Mouse (Mus musculus) myocyte (in vitro differentiated cells): Measurements from ENCODE around the gene Adprhl2. TPM values are rescaled to one million over a fixed set of nuclear protein-coding genes. Genes with fewer than 3 reads are reported as not detected.

Experiments
- H3K27me3 ChIP-seq: one replicate; pipeline ENCODE4 v1.6.1; 2011; ENCODE audit not compliant: control insufficient read depth, insufficient read depth, insufficient read length
- H3K36me3 ChIP-seq: one replicate; pipeline ENCODE4 v1.6.1; 2011; ENCODE audit not compliant: control insufficient read depth, insufficient read depth
- H3K4me2 ChIP-seq: one replicate; pipeline ENCODE4 v1.6.1; 2011; ENCODE audit warnings: low read depth, control low read depth
- H3K4me3 ChIP-seq: one replicate; pipeline ENCODE4 v1.5.1; 2011; ENCODE audit warnings: mild to moderate bottlenecking, control low read depth, moderate library complexity
- H3K79me2 ChIP-seq: one replicate; pipeline ENCODE4 v1.6.1; 2011; ENCODE audit not compliant: control insufficient read depth, insufficient read depth
- H3ac ChIP-seq: one replicate; pipeline ENCODE4 v1.6.1; 2011; ENCODE audit not compliant: control insufficient read depth, insufficient read length
- CEBPB ChIP-seq: IDR thresholded peaks from 2 replicates; pipeline ENCODE4 v1.6.1; 2011; ENCODE audit warnings: mild to moderate bottlenecking, moderate library complexity; ENCODE audit not compliant: poor library complexity, insufficient read depth, severe bottlenecking
- E2F4 ChIP-seq: IDR thresholded peaks from one replicate; pipeline ENCODE4 v1.6.1; 2011; ENCODE audit warnings: mild to moderate bottlenecking, control low read depth, moderate library complexity; ENCODE audit not compliant: insufficient read depth
- MAX ChIP-seq: IDR thresholded peaks from one replicate; pipeline ENCODE4 v1.6.1; 2011; ENCODE audit warnings: low read depth, mild to moderate bottlenecking, control low read depth
- MYOD1 ChIP-seq, 3 experiments: IDR thresholded peaks; one replicate each; pipeline ENCODE4 v1.6.1; 2011; ENCODE audit warnings: control low read depth in 2 of 3, low read depth in 2 of 3, mild to moderate bottlenecking in 2 of 3, moderate library complexity in 1 of 3; ENCODE audit not compliant: insufficient read length in 2 of 3, control insufficient read depth in 1 of 3
- MYOG ChIP-seq, 3 experiments: IDR thresholded peaks; one replicate each; pipeline ENCODE4 v1.6.1; 2011; ENCODE audit warnings: control low read depth in 2 of 3, low read depth in 2 of 3, mild to moderate bottlenecking in 2 of 3; ENCODE audit not compliant: insufficient read length in 2 of 3, control insufficient read depth in 1 of 3, insufficient read depth in 1 of 3
- POLR2A ChIP-seq: IDR thresholded peaks from one replicate; pipeline ENCODE4 v1.6.1; 2011; ENCODE audit warnings: low read depth, mild to moderate bottlenecking, control low read depth, moderate library complexity; ENCODE audit not compliant: insufficient read length
- POLR2AphosphoS2 ChIP-seq: IDR thresholded peaks from one replicate; pipeline ENCODE4 v1.6.1; 2011; ENCODE audit warnings: low read depth, control low read depth; ENCODE audit not compliant: insufficient read length
- REST ChIP-seq: IDR thresholded peaks from one replicate; pipeline ENCODE4 v1.6.1; 2011; ENCODE audit warnings: mild to moderate bottlenecking, control low read depth, moderate library complexity; ENCODE audit not compliant: insufficient read depth, insufficient read length
- SRF ChIP-seq: IDR thresholded peaks from one replicate; pipeline ENCODE4 v1.6.1; 2011; ENCODE audit warnings: low read depth; ENCODE audit not compliant: control insufficient read depth, insufficient read length
- TCF12 ChIP-seq: IDR thresholded peaks from one replicate; pipeline ENCODE4 v1.6.1; 2011; ENCODE audit warnings: mild to moderate bottlenecking, control low read depth; ENCODE audit not compliant: poor library complexity, insufficient read depth, severe bottlenecking
- TCF3 ChIP-seq: IDR thresholded peaks from one replicate; pipeline ENCODE4 v1.6.1; 2011; ENCODE audit warnings: low read depth, control low read depth; ENCODE audit not compliant: insufficient read length
- USF1 ChIP-seq: IDR thresholded peaks from one replicate; pipeline ENCODE4 v1.6.1; 2011; ENCODE audit warnings: low read depth, mild to moderate bottlenecking, control low read depth, moderate library complexity
- polyA plus RNA-seq: library from polyadenylated mRNA; unstranded; fragments of >200 nt; fragmentation: generic; extraction: Trizol; gene quantifications from one replicate; pipeline ENCODE4 v1.2.1, GENCODE M21; 2012; ENCODE audit warnings: missing spikeins

The Adprhl2 gene
- polyA plus RNA-seq, 1 experiment = 31.5 TPM

- Histone ChIP-seq H3K4me3 (no peak overlapping the region), H3K36me3 (no peaks in the 10 kb centered on the region), H3K4me2 (no peak overlapping the region), H3K79me2 (no peaks in the 10 kb centered on the region), H3K27me3 (no peaks in the 10 kb centered on the region), H3ac (no peak overlapping the region)
- TF ChIP-seq POLR2A = no peak
- no peak for TF ChIP-seq TCF12
- TF ChIP-seq CEBPB = no peak
These were observed 15.4 kb downstream of the Adprhl2 start for GRCm38 (mm10) chr4:126306058-126306457.

- H3K27me3 ChIP-seq = no peaks in the 10 kb centered on the region
- H3K79me2 ChIP-seq = no peaks in the 10 kb centered on the region
- H3K4me3 ChIP-seq = no peak overlapping the region
- TF ChIP-seq CEBPB = no peak
- no peak for TF ChIP-seq TCF3
- no peak for TF ChIP-seq SRF
- TF ChIP-seq POLR2A = no peak
- no peak for TF ChIP-seq MAX
- TF ChIP-seq POLR2AphosphoS2 = no peak
- no peak for TF ChIP-seq MYOG (IDR thresholded peaks at IDR 0.05; ENCODE audit: control insufficient read depth in 1 of 3, insufficient read depth in 1 of 3, insufficient read length in 2 of 3, low read depth in 2 of 3)
- TF ChIP-seq USF1 = no peak
- TF ChIP-seq TCF12 = no peak
- no peak for TF ChIP-seq REST
- TF ChIP-seq E2F4 = no peak
- no peak for TF ChIP-seq MYOD1 (IDR thresholded peaks at IDR 0.05; ENCODE audit: control insufficient read depth in 1 of 3, insufficient read length in 2 of 3, low read depth in 2 of 3)
- H3K4me2 ChIP-seq = no peak overlapping the region
- no peak overlapping the region for H3ac ChIP-seq
- H3K36me3 ChIP-seq = no peaks in the 10 kb centered on the region
These were observed 16.1 kb downstream of the Adprhl2 start for GRCm38 (mm10) chr4:126305428-126305827.

- no peak for TF ChIP-seq POLR2AphosphoS2
- no peak for TF ChIP-seq CEBPB
- no peak for TF ChIP-seq MYOG (IDR thresholded peaks at IDR 0.05; ENCODE audit: control insufficient read depth in 1 of 3, insufficient read depth in 1 of 3, insufficient read length in 2 of 3, low read depth in 2 of 3)
- TF ChIP-seq E2F4 = no peak
- no peak for TF ChIP-seq TCF12
- Histone ChIP-seq H3K27me3 (no peaks in the 10 kb centered on the region), H3K4me2 (no peak overlapping the region), H3ac (no peak overlapping the region), H3K36me3 (no peaks in the 10 kb centered on the region), H3K79me2 (no peaks in the 10 kb centered on the region), H3K4me3 (no peak overlapping the region)
These were observed 17.6 kb downstream of the Adprhl2 start for GRCm38 (mm10) chr4:126303877-126304276.

GRCm38 (mm10) chr4:126301584-126302309 lies 19.8 kb downstream of the Adprhl2 start:
- H3K4me3 ChIP-seq = no peak overlapping the region
- no peaks in the 10 kb centered on the region for H3K36me3 ChIP-seq
- H3K27me3 ChIP-seq = no peaks in the 10 kb centered on the region
- peak overlapping the region; percentile 78 for H3K4me2 ChIP-seq
- H3ac ChIP-seq = no peak overlapping the region
- no peaks in the 10 kb centered on the region for H3K79me2 ChIP-seq
- no peak for TF ChIP-seq TCF12
- TF ChIP-seq SRF = no peak
- TF ChIP-seq POLR2A = no peak
- no peak for TF ChIP-seq MYOG (IDR thresholded peaks at IDR 0.05; ENCODE audit: control insufficient read depth in 1 of 3, insufficient read depth in 1 of 3, insufficient read length in 2 of 3, low read depth in 2 of 3)

GRCm38 (mm10) chr4:126300916-126301583 lies 20.5 kb downstream of the Adprhl2 start:
- no peaks in the 10 kb centered on the region for H3K79me2 ChIP-seq
- no peaks in the 10 kb centered on the region for H3K36me3 ChIP-seq
- no peak overlapping the region for H3ac ChIP-seq
- TF ChIP-seq MYOG (IDR thresholded peaks at IDR 0.05; ENCODE audit: control insufficient read depth in 1 of 3, insufficient read depth in 1 of 3, insufficient read length in 2 of 3, low read depth in 2 of 3) (peak in 2 of 3 experiments; percentile 36 to 62), POLR2A (no peak), MYOD1 (IDR thresholded peaks at IDR 0.05; ENCODE audit: control insufficient read depth in 1 of 3, insufficient read length in 2 of 3, low read depth in 2 of 3) (peak in 2 of 3 experiments; percentile 62 to 75), TCF3 (peak; percentile 4), POLR2AphosphoS2 (no peak)
- H3K27me3 ChIP-seq = no peaks in the 10 kb centered on the region
- no peak overlapping the region for H3K4me3 ChIP-seq
- H3K4me2 ChIP-seq = peak overlapping the region; percentile 78
